Mouse (Mus musculus) liver, postnatal 0 days (tissue): ENCODE results near the gene Tmem219. TPM values are rescaled to one million over a fixed set of nuclear protein-coding genes. Genes with fewer than 3 reads are reported as not detected.
"Not testable (repeated sequence)": the region's sequence is repeated elsewhere in the genome, so short reads cannot be mapped to it uniquely, and the experiment has no call there.

Source experiments
- ATAC-seq: fragments of 200-750 bp; cut with Nextera tagmentation; 2 replicates; pipeline ENCODE4 v1.8.0; 2017; ENCODE audit warnings: mild to moderate bottlenecking, moderate library complexity
- DNase-seq: peaks from one replicate; pipeline ENCODE4 v3.0.0-alpha.2; 2016
- H3K27ac ChIP-seq: fragments of 300-500 bp; sonication (generic); 2 replicates; pipeline ENCODE4 v1.5.1; 2014; ENCODE audit warnings: antibody characterized with exemption, moderate library complexity, mild to moderate bottlenecking, low read depth
- H3K27me3 ChIP-seq: fragments of 300-500 bp; sonication (generic); 2 replicates; pipeline ENCODE4 v1.6.1; 2014; ENCODE audit warnings: low read length, control low read depth, mixed read lengths; ENCODE audit not compliant: insufficient read depth
- H3K36me3 ChIP-seq: fragments of 300-500 bp; sonication (generic); replicated peaks from 2 replicates; pipeline ENCODE4 v1.6.1; 2014; ENCODE audit warnings: mild to moderate bottlenecking, control low read depth, low read length, moderate library complexity, mixed read lengths; ENCODE audit not compliant: insufficient read depth
- H3K4me1 ChIP-seq: fragments of 300-500 bp; sonication (generic); 2 replicates; pipeline ENCODE4 v1.6.1; 2014; ENCODE audit warnings: antibody characterized with exemption, mild to moderate bottlenecking, control low read depth; ENCODE audit not compliant: insufficient read depth
- H3K4me2 ChIP-seq: fragments of 300-500 bp; sonication (generic); 2 replicates; pipeline ENCODE4 v1.6.1; 2014; ENCODE audit warnings: low read depth, mild to moderate bottlenecking, low read length, moderate library complexity, mixed read lengths
- H3K4me3 ChIP-seq: fragments of 300-500 bp; sonication (generic); 2 replicates; pipeline ENCODE4 v1.5.1; 2014; ENCODE audit warnings: low read depth, low read length
- H3K9ac ChIP-seq: fragments of 300-500 bp; sonication (generic); replicated peaks from 2 replicates; pipeline ENCODE4 v1.6.1; 2014; ENCODE audit warnings: mild to moderate bottlenecking, moderate library complexity
- H3K9me3 ChIP-seq: fragments of 300-500 bp; sonication (generic); 2 replicates; pipeline ENCODE4 v1.6.1; 2016; ENCODE audit warnings: mild to moderate bottlenecking, control low read depth, low read length, mixed read lengths
- CTCF ChIP-seq: sonication (generic); IDR thresholded peaks from 2 replicates; pipeline ENCODE4 v1.5.1; 2016; ENCODE audit warnings: antibody characterized with exemption, low read depth
- EP300 ChIP-seq: IDR thresholded peaks from 2 replicates; pipeline ENCODE4 v1.6.1; 2016; ENCODE audit warnings: antibody characterized with exemption, low read depth, mild to moderate bottlenecking
- WGBS: fragments of 180-500 bp; shearing (Covaris S2); extraction: QIAGEN DNeasy Blood & Tissue Kit; methylation state at CpG from one replicate; pipeline ENCODE4 v1.1.7; 2014; ENCODE audit not compliant: insufficient replicate concordance; 5-methylcytosine and 5-hydroxymethylcytosine counted together
- polyA plus RNA-seq: library from polyadenylated mRNA; unstranded; fragments of >200 nt; fragmentation: Nextera tagmentation; extraction: Ambion mirVana; gene quantifications from 2 replicates; pipeline ENCODE4 v1.2.1, GENCODE M21; 2015

Tmem219 gene
- polyA plus RNA-seq, 1 experiment from 2014 or later = 35.6 TPM

DNA sequence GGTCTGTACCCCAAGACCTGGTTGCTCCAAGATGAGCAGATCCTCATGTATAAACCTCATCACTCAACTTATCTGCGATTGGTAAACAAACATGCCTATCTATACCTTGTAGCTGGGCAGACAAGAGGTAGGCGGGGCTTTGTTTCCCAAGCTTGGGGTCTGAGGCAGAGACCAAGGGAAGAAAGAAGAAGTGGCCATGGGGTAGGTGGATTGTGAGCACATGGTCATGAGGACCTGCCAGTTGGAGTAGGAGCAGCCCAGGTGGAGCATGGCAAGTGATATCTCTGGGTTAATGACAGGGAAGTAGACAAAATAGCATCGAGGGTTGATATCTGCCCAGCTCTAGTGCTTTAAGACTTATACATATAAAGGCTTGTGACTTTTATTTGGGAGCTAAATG lies 7.9 kb downstream of the Tmem219 start:
- H3K4me3 ChIP-seq = no peak overlapping the region
- DNase-seq = no peak
- H3K9ac ChIP-seq = no peak overlapping the region
- no peak for ATAC-seq
- H3K9me3 ChIP-seq = no peaks in the 10 kb centered on the region
- H3K4me2 ChIP-seq = no peak overlapping the region
- no peaks in the 10 kb centered on the region for H3K36me3 ChIP-seq
- peaks cover 7% of the 10 kb centered on the region; the same call in 1 of the 2 replicates for H3K4me1 ChIP-seq
- H3K27me3 ChIP-seq = no peaks in the 10 kb centered on the region
- H3K27ac ChIP-seq = no peak overlapping the region
- 75% methylated on average over 3 of the region's 3 CpGs for WGBS
- TF ChIP-seq CTCF = no peak
- no peak for TF ChIP-seq EP300

DNA sequence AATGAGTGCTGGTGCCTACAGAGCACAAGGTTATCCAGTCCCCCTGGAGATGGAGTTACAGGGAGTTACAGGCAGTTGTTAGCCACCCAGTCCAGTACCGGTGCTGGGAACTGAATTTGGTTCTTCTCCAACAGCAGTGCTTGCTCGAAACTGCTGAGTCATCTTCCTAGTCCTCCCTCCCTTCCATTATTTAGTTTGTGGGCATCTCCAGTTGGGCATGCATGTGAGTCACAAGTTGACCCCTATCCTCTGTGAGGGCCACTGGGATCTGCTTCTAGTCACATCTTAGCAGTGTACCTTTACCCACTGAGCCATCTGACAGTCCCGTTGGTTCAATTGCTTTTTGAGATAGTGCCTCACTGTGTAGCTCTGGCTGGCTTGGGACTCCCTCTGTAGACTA lies 17.1 kb downstream of the Tmem219 start:
- TF ChIP-seq CTCF = no peak
- no peak for TF ChIP-seq EP300
- 52% methylated on average over 3 of the region's 3 CpGs for WGBS
- Histone ChIP-seq H3K36me3 (no peaks in the 10 kb centered on the region), H3K4me3 (no peak overlapping the region), H3K9me3 (no peaks in the 10 kb centered on the region), H3K4me2 (no peak overlapping the region), H3K9ac (no peak overlapping the region), H3K27ac (no peak overlapping the region), H3K4me1 (no peaks in the 10 kb centered on the region), H3K27me3 (no peaks in the 10 kb centered on the region)
- no peak for DNase-seq
- no peak for ATAC-seq

DNA sequence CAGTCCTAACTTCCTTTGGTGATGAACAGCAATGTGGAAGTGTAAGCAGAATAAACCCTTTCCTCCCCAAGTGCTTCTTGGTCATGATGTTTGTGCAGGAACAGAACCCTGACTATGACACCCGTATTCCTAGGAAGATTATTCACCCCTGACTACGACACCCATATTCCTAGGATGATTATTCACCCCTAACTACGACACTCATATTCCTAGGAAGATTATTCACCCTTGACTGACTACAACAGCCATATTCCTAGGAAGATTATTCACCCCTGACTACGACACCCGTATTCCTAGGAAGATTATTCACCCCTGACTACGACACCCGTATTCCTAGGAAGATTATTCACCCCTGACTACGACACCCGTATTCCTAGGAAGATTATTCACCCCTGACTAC lies 22.9 kb downstream of the Tmem219 start:
- H3K4me1 ChIP-seq = peaks cover 21% of the 10 kb centered on the region
- H3K36me3 ChIP-seq, H3K27me3 ChIP-seq, H3K4me2 ChIP-seq, DNase-seq, H3K27ac ChIP-seq, ATAC-seq, H3K4me3 ChIP-seq, H3K9me3 ChIP-seq, H3K9ac ChIP-seq: not testable (repeated sequence)
- 85% methylated on average over 6 of the region's 9 CpGs for WGBS

DNA sequence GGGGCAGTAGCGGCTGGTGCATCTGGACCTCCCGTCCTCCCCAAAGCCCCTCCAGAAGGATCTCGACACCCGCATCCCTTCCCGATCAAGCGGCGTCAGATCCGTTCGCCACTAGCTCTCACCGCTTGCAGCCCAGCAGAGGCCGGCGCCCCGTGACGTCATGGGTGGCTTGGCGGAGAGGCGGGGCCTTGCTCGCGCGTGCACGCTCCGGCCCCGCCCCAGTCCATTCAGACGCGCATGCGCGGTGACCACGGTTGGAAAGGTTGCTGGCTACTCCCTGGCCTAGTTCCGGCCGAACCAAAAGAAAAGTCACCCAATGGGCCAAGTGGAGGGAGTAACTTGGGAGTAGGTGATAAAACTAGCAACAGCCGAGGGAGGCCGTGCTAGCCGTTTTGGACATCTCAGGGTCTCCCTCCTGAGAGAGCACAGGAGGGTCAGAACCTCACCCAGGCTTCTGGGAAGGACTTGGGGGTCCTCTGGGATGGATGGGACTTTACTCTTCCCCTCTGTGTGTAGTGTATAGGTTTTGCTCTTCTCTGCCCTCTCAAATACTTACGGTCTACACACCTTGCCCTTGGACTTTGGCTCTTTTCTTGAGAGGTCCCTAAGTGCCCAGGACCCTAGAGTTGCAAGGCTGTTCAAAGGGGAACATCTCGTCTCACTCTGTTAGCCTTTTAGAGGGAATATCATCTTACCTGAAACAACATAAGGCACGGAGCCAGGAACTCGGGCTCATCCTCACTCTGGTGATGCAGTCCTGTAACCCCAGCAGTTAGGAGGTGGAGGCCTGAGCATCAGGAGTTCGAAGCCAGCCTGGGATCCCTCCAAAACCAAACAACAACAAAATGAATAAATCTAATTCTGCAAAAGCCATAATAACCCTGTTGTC lies 24.4 kb downstream of the Tmem219 start:
- Histone ChIP-seq H3K4me3 (peak overlapping the region; percentile 72), H3K27me3 (no peaks in the 10 kb centered on the region), H3K27ac (peak overlapping the region; percentile 90), H3K9ac (peak overlapping the region; percentile 78), H3K4me2 (peak overlapping the region; percentile 95), H3K4me1 (peaks cover 21% of the 10 kb centered on the region), H3K9me3 (no peaks in the 10 kb centered on the region), H3K36me3 (peaks cover 3% of the 10 kb centered on the region; the same call in 1 of the 2 replicates)
- no peak for TF ChIP-seq EP300
- no peak for TF ChIP-seq CTCF
- 12% methylated on average over 35 of the region's 37 CpGs for WGBS
- DNase-seq = peak; percentile 98
- peak; percentile 97 for ATAC-seq

DNA sequence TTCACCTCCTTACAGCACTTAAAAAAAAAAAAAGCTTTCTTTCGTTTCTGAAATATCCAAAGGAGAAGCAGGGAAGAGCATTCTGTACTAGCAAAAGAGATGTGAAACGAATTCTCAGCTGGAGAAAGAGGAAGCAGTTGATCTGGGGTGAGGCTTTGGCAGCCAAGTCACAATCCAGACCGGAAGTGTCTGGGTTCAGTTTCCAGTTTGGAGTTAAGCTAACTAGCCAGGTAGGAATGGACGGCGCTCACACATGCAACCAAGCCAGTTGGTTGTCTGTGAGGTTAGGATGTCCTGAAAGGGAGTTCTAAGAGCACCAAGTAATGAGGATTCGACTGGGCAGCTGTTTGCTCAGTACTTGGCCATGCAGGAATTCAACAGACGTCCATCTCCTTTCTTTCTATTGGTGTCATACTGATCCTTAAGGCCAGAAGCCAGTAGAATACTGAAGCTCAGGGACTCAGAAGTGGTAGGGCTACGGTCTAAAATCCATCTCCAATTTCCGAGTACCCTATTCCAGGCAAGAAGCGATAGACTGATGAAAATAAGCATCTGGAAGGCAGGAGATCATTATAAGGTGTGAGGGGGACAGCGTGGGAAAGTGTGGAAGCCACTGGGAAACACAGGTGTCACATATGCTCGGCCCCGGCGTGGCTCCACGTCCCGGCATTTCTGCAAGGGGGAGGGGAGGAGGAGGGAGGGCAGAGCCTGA lies 25.2 kb downstream of the Tmem219 start:
- Histone ChIP-seq H3K36me3 (peaks cover 7% of the 10 kb centered on the region), H3K4me1 (peaks cover 21% of the 10 kb centered on the region), H3K4me3 (peak overlapping the region; percentile 72), H3K27me3 (no peaks in the 10 kb centered on the region), H3K4me2 (peak overlapping the region; percentile 95), H3K27ac (peak overlapping the region; percentile 90), H3K9me3 (no peaks in the 10 kb centered on the region), H3K9ac (peak overlapping the region; percentile 78)
- peak; percentile 59 for ATAC-seq
- 9% methylated on average over 15 of the region's 16 CpGs for WGBS
- DNase-seq = peak; percentile 39
- TF ChIP-seq CTCF (no peak), EP300 (no peak)

DNA sequence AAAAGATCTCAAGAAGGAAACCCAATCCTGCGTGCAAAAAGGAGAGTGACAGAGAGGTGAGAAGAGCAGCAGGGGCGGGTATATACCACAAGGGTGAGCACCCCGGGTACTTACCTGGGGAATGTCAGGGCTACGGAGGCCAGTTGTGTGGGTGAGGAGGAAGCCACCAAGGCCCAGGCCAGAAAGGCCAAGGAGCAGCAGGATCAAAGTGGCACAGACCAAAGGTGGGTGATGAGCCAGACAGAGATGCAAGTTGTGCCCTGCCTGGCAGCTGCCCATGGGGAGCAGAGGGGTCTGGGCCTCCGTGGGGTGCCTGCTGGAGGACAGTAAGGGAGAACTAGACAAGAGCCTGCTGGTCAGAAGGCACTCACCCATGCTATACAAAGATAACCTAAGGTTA lies 25.8 kb downstream of the Tmem219 start:
- no peak for DNase-seq
- 75% methylated on average over 5 of the region's 5 CpGs for WGBS
- no peak for ATAC-seq
- Histone ChIP-seq H3K27me3 (no peaks in the 10 kb centered on the region), H3K4me2 (peak overlapping the region; percentile 95), H3K4me1 (peaks cover 21% of the 10 kb centered on the region), H3K27ac (peak overlapping the region; percentile 90), H3K36me3 (peaks cover 7% of the 10 kb centered on the region), H3K9ac (peak overlapping the region; percentile 78), H3K4me3 (peak overlapping the region; percentile 72), H3K9me3 (no peaks in the 10 kb centered on the region)
- TF ChIP-seq EP300 (no peak), CTCF (no peak)
